Mouse (Mus musculus) heart, adult 2 months (tissue): ENCODE data around the gene Nptx1.

Experiments
- CTCF ChIP-seq: fragments of 200-600 bp; IDR thresholded peaks from 2 replicates; pipeline ENCODE4 v1.8.1; 2022; ENCODE audit warnings: antibody characterized with exemption, mild to moderate bottlenecking, moderate library complexity
- EP300 ChIP-seq: fragments of 200-500 bp; IDR thresholded peaks from 2 replicates; pipeline ENCODE4 v1.6.1; 2011; ENCODE audit warnings: low read depth, low read length, control low read depth; ENCODE audit not compliant: insufficient read depth
- POLR2A ChIP-seq: fragments of 200-500 bp; IDR thresholded peaks from 2 replicates; pipeline ENCODE4 v1.6.1; 2011; ENCODE audit warnings: mild to moderate bottlenecking, low read depth, low read length, control low read depth; ENCODE audit not compliant: insufficient read depth

- TF ChIP-seq CTCF = no peak
- no peak for TF ChIP-seq POLR2A
- TF ChIP-seq EP300 = no peak
These were observed 3.6 kb downstream of the Nptx1 start for GRCm38 (mm10) chr11:119543816-119544517.
